Mouse (Mus musculus): ENCODE measurements around the gene Mdm2. TPM values are rescaled to one million over a fixed set of nuclear protein-coding genes. Genes with fewer than 3 reads are reported as not detected.

Gene Mdm2
- polyA plus RNA-seq, 1 experiment from 2014 or later, result 76.5 TPM

GRCm38 (mm10) chr10:117645487-117645964 lies 65.0 kb downstream of the Mdm2 start:
- 84% methylated on average over 7 of the region's 7 CpGs for WGBS
- Histone ChIP-seq H3K4me1 (peaks cover 11% of the 10 kb centered on the region), H3K27me3 (no peaks in the 10 kb centered on the region), H3K4me3 (replicated peaks) (no peak overlapping the region), H3K9ac (no peak overlapping the region), H3K36me3 (replicated peaks) (no peaks in the 10 kb centered on the region), H3K9me3 (no peaks in the 10 kb centered on the region), H3K27ac (no peak overlapping the region), H3K4me2 (no peak overlapping the region)
- no peak for ATAC-seq (ENCODE audit: low FRiP score)

GRCm38 (mm10) chr10:117644828-117645227 lies 65.7 kb downstream of the Mdm2 start:
- Histone ChIP-seq H3K27me3 (no peaks in the 10 kb centered on the region), H3K4me3 (replicated peaks) (no peak overlapping the region), H3K4me1 (peaks cover 11% of the 10 kb centered on the region), H3K27ac (no peak overlapping the region), H3K36me3 (replicated peaks) (no peaks in the 10 kb centered on the region), H3K9ac (no peak overlapping the region), H3K9me3 (no peaks in the 10 kb centered on the region), H3K4me2 (no peak overlapping the region)
- 90% methylated on average over 11 of the region's 11 CpGs for WGBS
- no peak for ATAC-seq (ENCODE audit: low FRiP score)

- no peak for ATAC-seq (ENCODE audit: low FRiP score)
- Histone ChIP-seq H3K4me3 (replicated peaks) (no peak overlapping the region), H3K9me3 (no peaks in the 10 kb centered on the region), H3K4me2 (no peak overlapping the region), H3K27me3 (no peaks in the 10 kb centered on the region), H3K36me3 (replicated peaks) (no peaks in the 10 kb centered on the region), H3K9ac (no peak overlapping the region), H3K27ac (no peak overlapping the region), H3K4me1 (peaks cover 11% of the 10 kb centered on the region)
- 94% methylated on average over 8 of the region's 8 CpGs for WGBS
These were observed 66.2 kb downstream of the Mdm2 start for GRCm38 (mm10) chr10:117644429-117644748.

GRCm38 (mm10) chr10:117643711-117644428 lies 66.7 kb downstream of the Mdm2 start:
- Histone ChIP-seq H3K4me1 (peaks cover 11% of the 10 kb centered on the region), H3K9ac (no peak overlapping the region), H3K27ac (no peak overlapping the region), H3K36me3 (replicated peaks) (no peaks in the 10 kb centered on the region), H3K27me3 (no peaks in the 10 kb centered on the region), H3K4me2 (no peak overlapping the region), H3K4me3 (replicated peaks) (no peak overlapping the region), H3K9me3 (no peaks in the 10 kb centered on the region)
- no peak for ATAC-seq (ENCODE audit: low FRiP score)
- 86% methylated on average over 12 of the region's 12 CpGs for WGBS

GRCm38 (mm10) chr10:117643302-117643701 lies 67.3 kb downstream of the Mdm2 start:
- Histone ChIP-seq H3K27ac (no peak overlapping the region), H3K27me3 (no peaks in the 10 kb centered on the region), H3K4me2 (no peak overlapping the region), H3K4me1 (peaks cover 11% of the 10 kb centered on the region), H3K9ac (no peak overlapping the region), H3K4me3 (replicated peaks) (no peak overlapping the region), H3K36me3 (replicated peaks) (no peaks in the 10 kb centered on the region), H3K9me3 (no peaks in the 10 kb centered on the region)
- ATAC-seq (ENCODE audit: low FRiP score), result no peak
- 87% methylated on average over 6 of the region's 6 CpGs for WGBS

GRCm38 (mm10) chr10:117642491-117643262 lies 67.9 kb downstream of the Mdm2 start:
- ATAC-seq (ENCODE audit: low FRiP score), result no peak

GRCm38 (mm10) chr10:117642201-117642450 lies 68.4 kb downstream of the Mdm2 start:
- no peaks in the 10 kb centered on the region for H3K9me3 ChIP-seq
- H3K4me3 ChIP-seq (replicated peaks), result no peak overlapping the region
- WGBS, result 85% methylated on average over 9 of the region's 9 CpGs
- ATAC-seq (ENCODE audit: low FRiP score), result no peak
- H3K9ac ChIP-seq, result no peak overlapping the region
- no peaks in the 10 kb centered on the region for H3K36me3 ChIP-seq (replicated peaks)
- no peak overlapping the region for H3K27ac ChIP-seq
- H3K27me3 ChIP-seq, result no peaks in the 10 kb centered on the region
- H3K4me2 ChIP-seq, result no peak overlapping the region
- H3K4me1 ChIP-seq, result peaks cover 8% of the 10 kb centered on the region

More at GRCm38 (mm10) chr10:117642491-117643262, 67.9 kb downstream of the Mdm2 start:
- WGBS, result 95% methylated on average over 15 of the region's 15 CpGs
- Histone ChIP-seq H3K36me3 (replicated peaks) (no peaks in the 10 kb centered on the region), H3K9me3 (no peaks in the 10 kb centered on the region), H3K9ac (no peak overlapping the region), H3K4me2 (no peak overlapping the region), H3K27me3 (no peaks in the 10 kb centered on the region), H3K4me1 (peaks cover 11% of the 10 kb centered on the region), H3K27ac (no peak overlapping the region), H3K4me3 (replicated peaks) (no peak overlapping the region)

GRCm38 (mm10) chr10:117641400-117642200 lies 69.0 kb downstream of the Mdm2 start:
- H3K4me3 ChIP-seq (replicated peaks), result no peak overlapping the region; the same call in 1 of the 2 replicates
- no peak overlapping the region for H3K27ac ChIP-seq
- no peaks in the 10 kb centered on the region for H3K27me3 ChIP-seq
- H3K36me3 ChIP-seq (replicated peaks), result no peaks in the 10 kb centered on the region
- no peak overlapping the region for H3K9ac ChIP-seq
- WGBS, result 43% methylated on average over 20 of the region's 20 CpGs
- H3K9me3 ChIP-seq, result no peaks in the 10 kb centered on the region
- no peak for ATAC-seq (ENCODE audit: low FRiP score)
- H3K4me2 ChIP-seq, result peak overlapping the region; percentile 21; the same call in 1 of the 2 replicates
- H3K4me1 ChIP-seq, result peaks cover 5% of the 10 kb centered on the region

- H3K36me3 ChIP-seq (replicated peaks), result no peaks in the 10 kb centered on the region
- H3K4me2 ChIP-seq, result no peak overlapping the region
- H3K27ac ChIP-seq, result no peak overlapping the region
- H3K4me3 ChIP-seq (replicated peaks), result no peak overlapping the region
- no peaks in the 10 kb centered on the region for H3K9me3 ChIP-seq
- ATAC-seq (ENCODE audit: low FRiP score), result no peak
- H3K4me1 ChIP-seq, result peaks cover 5% of the 10 kb centered on the region
- H3K27me3 ChIP-seq, result no peaks in the 10 kb centered on the region
- H3K9ac ChIP-seq, result no peak overlapping the region
- 82% methylated on average over 7 of the region's 7 CpGs for WGBS
These were observed 69.9 kb downstream of the Mdm2 start for GRCm38 (mm10) chr10:117640595-117641078.

- no peaks in the 10 kb centered on the region for H3K27me3 ChIP-seq
- no peak overlapping the region for H3K27ac ChIP-seq
- H3K4me1 ChIP-seq, result peaks cover 5% of the 10 kb centered on the region
- no peak for ATAC-seq (ENCODE audit: low FRiP score)
- no peak overlapping the region for H3K9ac ChIP-seq
- H3K9me3 ChIP-seq, result no peaks in the 10 kb centered on the region
- H3K4me3 ChIP-seq (replicated peaks), result no peak overlapping the region
- H3K4me2 ChIP-seq, result no peak overlapping the region
- WGBS, result 75% methylated on average over 21 of the region's 21 CpGs
- no peaks in the 10 kb centered on the region for H3K36me3 ChIP-seq (replicated peaks)
These were observed 70.5 kb downstream of the Mdm2 start for GRCm38 (mm10) chr10:117639899-117640594.

- WGBS, result 96% methylated on average over 8 of the region's 8 CpGs
- Histone ChIP-seq H3K4me3 (replicated peaks) (no peak overlapping the region), H3K4me1 (peaks cover 5% of the 10 kb centered on the region), H3K9me3 (no peaks in the 10 kb centered on the region), H3K36me3 (replicated peaks) (no peaks in the 10 kb centered on the region), H3K9ac (no peak overlapping the region), H3K27ac (no peak overlapping the region), H3K27me3 (no peaks in the 10 kb centered on the region), H3K4me2 (no peak overlapping the region)
- no peak for ATAC-seq (ENCODE audit: low FRiP score)
These were observed 71.3 kb downstream of the Mdm2 start for GRCm38 (mm10) chr10:117639221-117639599.
